Mouse (Mus musculus) common myeloid progenitor, adult 5-6 weeks (primary cell): ENCODE measurements at regions not wholly inside any gene's neighbourhood (a gene's known extent, or its start where the extent isn't known, plus 50 kb on each side); places are given as distances from the start of the nearest gene placed in this dataset.

Experiments used
- ATAC-seq: replicated peaks from 2 replicates; pipeline ENCODE4 v1.8.0; 2016; ENCODE audit warnings: low read depth, mild to moderate bottlenecking, moderate TSS enrichment, inconsistent platforms; ENCODE audit not compliant: poor library complexity, severe bottlenecking

DNA sequence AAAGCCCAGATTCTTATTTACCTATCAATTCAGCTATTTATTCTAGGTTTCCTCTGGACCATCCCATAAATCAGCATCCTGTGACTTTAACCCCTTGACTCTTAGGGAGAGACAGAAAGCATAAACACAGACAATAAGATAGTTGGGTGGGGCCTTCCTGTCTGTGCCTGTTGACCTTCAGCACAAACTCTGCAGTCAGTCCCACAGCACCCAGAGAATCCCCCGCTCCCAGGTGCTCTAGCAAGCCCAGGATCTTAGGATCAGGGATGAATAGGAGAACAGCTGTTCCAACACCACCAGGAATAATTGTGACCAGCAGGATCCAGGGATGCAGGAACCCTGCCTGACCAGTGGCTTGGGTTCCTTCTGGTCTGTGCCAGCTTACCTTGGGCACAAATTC is 107.8 kb downstream of the Basp1 start:
- ATAC-seq = no peak

DNA sequence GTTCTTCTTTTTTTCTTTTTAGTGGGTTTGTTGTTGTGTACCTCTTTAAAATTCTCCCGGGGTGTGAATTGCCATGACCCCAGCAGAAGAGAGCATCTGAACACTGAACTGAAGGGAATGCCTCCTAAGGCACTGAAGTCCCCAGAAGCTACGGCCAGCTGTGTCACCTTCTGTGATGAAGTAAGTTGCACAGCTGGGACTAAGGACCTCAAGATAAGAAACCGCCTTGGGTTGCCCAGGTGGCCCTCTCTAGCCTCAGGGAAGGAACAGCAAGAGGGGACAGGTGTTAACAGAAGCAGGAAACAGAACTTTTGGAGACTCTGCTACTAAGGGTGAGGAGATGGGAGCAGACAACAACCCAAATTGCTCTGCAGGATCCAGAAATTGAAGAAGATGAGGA is 110.2 kb downstream of the Basp1 start:
- ATAC-seq = peak; percentile 37; the same call in 1 of the 2 replicates

DNA sequence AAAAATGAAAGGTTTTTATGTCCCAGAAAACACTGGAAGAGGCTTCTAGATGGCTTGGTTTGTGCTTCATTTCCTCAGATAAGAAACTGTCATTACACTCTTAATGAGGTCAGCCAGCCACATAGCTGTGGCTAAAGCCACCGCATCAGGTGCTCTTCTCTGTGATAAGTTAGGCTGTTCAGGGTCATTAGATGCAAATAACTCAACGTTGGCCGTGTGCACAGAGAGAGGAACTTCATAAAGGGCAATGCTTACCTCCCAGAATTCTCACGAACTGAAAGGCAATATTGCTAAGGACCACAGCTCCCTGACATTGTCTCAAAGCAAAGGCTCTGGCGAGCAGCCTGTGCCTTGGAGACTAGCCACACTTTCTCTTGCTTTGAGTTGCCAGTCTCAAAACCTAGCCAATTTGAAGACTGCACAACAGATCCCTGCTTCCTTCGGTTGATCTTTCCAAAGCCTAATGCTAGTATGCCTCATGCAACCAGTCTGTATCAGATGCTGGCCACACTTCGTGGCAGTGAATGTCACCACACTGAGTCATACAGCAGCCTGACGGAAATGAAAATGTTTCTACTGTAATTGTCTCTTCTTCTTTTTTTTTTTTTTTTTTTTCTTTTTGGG is 110.8 kb downstream of the Basp1 start:
- peak; percentile 72 for ATAC-seq

DNA sequence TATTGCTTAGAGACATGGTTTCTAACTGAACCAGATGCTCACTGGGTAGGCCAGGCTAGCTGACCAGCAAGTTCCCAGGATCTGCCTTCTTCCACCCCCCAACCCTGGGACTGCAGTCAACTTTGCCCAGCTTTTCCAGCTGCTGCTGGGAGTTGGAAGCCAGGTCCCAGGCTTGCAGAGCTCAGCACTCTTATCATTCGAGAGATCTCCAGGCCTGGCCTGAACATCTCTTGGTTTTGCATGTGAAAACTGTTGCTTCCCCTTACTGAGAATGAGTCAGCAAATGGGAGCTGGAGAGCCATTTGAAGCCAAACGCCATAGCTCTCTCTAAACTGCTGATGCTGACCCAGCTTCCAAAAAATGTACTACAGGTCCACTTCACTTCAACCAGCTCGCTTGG is 111.8 kb downstream of the Basp1 start:
- ATAC-seq = peak; percentile 74

DNA sequence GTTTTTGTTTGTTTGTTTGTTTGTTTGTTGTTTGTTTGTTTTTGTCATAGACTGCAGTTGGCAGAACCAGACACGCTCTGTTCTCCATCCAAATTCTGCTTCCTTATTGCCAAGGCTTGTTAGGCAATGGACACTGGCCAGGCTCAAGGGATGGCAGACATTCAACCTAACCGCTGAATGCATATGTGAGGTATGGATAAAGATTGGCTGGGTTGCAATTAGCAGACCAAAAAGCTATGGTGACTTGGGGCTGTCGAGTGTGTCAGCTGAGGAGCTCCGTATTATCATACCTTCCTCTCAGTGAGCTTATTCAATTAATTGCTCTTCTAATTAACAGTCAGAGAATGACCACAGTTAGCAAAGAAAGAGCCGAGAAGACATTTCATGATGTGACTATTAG is 116.3 kb downstream of the Basp1 start:
- ATAC-seq = no peak

DNA sequence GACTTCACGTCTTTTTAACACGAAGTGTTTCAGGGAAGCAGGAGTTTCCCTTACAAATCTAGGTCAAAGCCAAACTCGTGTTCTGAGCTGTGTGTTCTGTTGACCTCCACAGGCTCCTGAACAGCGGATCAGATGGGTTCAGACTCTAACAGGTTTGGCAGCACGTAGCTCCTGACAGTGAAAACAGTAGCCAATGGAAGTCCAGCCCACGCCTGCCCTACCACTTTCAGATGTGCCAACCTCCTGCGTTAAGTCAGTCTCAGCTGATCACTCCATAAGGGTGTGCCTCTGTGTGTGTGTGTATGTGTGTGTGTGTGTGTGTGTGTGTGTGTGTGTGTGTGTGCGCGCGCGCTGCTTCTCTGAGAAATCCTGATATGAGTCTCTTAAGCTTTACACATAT is 116.8 kb downstream of the Basp1 start:
- ATAC-seq = no peak

DNA sequence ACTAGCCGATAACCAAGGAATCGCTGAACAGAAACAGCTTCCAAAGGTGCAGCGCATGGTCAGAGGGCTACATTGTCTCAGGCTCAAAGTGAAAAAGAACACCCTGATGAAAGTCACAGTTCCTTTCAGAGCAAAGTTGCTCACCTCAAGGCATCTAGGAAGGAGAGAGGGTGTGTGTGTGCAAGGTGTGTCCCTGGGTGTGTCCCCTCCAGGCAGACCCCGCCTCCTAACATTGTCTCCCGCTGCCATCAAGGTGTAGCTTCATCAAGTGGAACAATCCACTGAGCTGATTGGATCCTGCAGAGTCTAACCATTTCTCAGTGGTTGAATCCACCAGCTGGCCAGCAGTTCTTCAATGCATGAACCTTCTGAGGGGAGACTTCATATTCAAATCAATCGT is 117.8 kb downstream of the Basp1 start:
- no peak for ATAC-seq

DNA sequence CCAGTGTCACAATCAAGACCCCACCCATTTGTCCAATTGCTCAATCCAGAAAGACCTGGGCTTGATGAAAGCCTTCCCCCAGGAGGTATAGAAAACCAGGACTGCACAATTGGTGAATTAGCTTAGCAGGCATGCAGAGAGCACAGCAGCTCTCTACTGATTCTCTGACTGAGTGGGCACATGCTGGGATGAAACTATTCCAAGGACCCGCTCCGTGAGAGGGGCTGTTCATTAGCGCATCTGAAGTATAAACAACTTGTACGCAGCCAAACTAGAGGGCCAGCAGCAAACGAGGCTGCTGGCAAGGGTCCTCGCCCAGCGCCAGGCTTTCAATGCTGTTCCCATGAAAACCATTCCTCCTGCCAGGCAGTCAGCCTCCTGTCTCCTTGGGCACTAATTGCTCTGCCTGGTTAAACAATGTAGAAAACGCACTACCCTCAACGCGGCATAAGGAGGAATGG is 122.3 kb downstream of the Basp1 start:
- no peak for ATAC-seq

DNA sequence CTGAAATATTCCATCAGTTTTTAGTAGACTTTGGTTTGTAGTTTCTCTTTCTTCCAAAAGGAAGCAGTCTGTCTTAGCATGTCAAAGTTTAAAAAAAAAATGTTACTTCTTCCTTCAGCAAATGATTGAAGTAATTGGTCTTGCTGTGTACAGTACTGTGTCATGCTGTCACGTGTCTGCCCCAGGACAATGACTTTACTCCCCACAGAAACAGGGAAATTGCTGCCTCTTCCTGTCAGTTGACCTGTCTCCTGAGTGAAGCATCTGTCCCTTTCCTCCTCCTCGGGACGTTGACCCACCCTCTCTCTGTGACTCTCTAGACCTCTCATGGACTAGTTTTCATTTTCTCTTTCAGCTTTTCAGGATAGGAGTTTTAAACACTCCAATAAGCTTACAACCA is 125.7 kb downstream of the Basp1 start:
- peak; percentile 89 for ATAC-seq

DNA sequence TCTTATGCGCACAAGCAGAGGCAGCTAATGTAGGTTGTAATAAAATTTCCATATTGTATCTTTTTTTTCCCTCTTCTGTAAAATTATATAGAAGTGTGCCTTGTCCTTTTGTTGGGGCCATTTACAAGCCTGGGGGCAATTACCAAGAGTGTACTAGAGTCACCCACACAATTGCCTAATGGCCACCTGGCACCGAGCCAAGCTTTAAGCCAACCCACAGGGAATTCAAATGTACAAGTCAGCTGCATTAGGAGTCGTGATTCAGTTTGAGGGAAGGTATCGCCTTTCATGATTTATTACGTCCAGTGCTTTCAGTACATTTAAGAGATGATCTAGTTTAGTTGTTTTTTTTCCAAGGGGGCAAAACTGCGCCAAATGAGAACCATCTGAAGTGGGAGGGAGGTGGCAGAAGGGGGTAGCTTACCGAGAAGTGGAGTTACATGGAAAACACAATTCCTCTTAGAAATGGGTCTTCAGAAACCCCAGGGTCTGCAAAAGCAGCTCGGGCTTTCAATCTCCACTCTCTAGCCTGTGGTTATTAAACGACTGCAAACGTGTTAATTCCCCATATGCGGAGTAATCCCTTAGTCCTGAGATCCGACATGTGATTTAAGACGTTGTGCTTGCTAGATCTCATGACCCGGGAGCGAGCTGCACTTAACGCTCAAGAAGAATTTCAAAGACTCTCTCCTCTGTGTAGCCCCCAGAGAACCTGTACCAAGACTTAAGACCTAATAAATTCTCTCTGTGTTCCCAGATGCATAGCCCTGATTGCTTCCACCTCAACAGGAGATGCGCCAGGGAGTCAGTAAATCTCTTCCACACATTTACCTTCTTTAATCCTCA is 129.0 kb downstream of the Basp1 start:
- no peak for ATAC-seq

DNA sequence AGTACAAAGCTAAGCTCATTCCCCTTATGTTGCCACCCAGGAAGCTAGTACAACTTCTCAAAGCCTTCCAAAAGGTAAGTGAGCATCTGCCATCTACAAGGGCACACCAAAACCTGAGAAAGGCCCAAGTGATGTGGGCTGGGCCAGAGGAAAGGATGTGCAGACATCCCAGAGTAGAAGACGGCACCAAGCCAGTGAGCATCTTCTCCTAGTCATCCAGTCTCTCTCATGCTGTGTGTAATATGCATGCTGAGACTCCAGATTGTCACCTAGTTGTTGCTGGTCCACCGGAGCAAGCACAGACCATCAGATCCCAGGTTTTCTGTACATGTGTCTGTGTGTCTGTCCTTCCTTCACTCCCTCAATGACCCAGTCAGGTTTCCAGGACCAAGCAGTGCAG is 129.9 kb downstream of the Basp1 start:
- ATAC-seq = no peak

DNA sequence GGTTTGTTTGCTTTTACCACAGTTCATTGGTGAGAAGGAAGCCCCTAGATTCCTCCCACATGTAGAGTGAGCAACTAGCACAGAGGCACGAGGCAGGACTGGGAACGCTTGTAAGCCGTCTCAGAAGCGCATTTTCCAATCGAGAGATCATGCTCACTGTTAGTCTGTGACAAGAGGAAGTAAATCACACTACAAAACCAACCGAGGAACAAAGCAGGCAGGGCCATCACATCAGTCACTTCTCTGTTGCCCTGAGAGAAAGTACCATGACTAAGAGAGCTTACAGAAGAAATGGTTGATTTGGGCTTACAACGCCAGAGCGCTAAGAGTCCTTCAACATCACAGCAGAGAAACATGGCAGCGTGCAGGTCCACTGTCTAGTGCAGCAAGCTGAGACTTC is 131.2 kb downstream of the Basp1 start:
- peak; percentile 85 for ATAC-seq

DNA sequence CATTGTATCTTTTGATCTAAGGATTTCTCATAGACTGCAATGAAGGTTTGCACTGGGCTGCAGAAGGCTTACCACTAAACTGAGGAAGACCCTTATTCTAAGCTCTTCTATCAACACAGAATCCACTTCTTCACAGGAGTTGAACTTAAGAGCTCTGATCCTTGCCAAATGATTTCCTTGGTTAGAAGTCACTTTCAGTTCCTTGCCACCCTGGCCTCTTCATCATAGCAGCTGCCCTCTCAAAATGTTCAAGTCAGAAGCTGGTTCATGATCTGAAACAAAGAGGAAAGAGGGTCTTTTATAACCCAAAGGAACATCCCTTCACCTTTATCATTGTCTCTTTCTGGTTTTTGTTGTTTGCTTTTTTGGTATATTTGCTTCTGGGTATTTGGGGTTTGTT is 131.6 kb downstream of the Basp1 start:
- ATAC-seq = peak; percentile 42; the same call in 1 of the 2 replicates

DNA sequence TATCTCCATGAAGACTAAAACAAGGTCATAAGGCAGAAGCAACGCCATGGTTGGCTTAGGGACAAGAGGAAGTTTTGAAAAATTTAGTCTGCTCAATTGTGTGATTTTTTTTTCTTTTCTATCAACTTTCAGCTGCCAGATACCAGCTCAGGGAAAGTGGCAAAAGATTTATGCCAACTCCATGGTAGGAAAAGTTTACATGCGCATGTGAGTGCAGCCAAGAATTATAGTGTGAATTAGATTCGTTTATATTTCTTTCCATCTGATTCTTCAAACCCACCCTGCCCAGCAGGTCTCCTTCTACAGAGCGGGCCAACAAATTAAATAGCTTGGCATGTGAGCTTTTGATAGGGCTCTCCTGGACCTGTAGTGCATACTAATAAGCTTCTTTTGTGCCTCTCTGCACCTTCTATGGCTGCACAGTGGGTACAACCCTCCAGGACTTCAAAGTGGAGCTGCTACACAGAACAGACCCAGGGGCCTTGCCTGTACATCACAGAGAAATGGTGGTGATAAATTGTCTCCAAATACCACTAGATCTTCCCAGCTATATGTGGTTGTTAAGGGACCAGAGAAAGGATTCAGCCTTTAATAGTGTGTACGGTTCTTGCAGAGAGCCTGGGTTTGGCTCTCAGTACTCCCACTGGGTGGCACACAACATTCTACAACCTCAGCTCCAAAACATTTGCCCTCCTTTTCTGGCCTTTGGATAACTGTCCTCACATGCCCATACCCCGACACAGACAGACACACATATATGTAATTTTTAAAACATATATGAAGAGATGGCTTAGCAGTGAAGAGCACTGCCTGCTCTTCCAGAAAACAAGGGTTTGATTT is 135.0 kb downstream of the Basp1 start:
- no peak for ATAC-seq

DNA sequence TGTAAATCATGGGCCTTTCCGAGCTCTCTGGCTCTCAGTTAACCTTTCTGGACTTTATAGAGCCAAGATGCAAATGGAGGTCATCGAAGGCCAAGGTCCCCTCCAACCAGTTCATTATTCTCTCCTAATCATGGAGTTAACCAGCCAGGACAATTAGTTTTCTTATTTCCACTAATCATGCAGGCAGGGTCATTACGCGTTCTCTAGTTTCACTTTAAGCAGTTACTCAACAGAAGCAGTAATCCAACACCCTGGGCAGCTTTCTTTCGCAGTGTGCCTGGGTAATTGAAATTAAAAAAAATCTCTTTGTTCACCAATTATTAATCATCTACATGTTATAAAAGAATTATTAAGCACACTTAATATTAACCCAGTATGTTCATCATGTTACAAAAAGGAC is 137.3 kb downstream of the Basp1 start:
- no peak for ATAC-seq

DNA sequence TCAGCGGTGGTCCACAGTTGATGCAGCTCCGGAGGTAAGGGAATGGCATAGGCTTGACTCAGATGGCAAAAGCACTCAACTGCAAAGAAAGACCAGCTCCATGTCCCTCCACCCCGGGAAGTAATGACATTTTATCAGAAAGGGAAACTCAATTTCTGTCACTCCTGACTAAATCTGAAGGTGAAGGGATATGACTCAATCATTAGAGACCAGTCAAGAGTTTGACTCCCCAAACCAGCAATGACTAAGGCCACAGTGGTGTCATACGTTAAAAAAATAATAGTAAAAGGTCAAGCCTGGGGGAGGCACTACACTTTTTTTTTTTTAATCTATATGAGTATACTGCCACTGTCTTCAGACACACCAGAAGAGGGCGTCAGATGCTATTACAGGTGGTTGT is 141.7 kb downstream of the Basp1 start:
- no peak for ATAC-seq

DNA sequence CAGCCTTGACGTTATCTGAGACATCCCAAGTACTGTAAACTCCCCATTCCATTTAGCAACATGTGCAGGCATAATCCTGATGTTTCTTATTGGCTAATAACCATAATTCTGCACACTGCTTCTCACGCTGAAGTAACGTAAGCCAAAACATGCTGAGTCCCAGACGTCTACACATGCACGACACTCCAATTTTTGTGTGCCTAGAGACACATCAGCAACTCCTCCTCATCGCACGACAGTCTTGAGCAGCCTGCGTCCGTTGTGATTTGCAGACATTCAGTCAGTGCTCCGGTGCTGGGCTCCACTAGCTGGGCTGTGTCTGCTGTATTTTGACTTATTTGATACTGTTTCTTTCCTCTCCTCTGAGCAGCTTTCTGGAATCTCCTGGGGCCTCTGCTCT is 143.2 kb downstream of the Basp1 start:
- no peak for ATAC-seq

DNA sequence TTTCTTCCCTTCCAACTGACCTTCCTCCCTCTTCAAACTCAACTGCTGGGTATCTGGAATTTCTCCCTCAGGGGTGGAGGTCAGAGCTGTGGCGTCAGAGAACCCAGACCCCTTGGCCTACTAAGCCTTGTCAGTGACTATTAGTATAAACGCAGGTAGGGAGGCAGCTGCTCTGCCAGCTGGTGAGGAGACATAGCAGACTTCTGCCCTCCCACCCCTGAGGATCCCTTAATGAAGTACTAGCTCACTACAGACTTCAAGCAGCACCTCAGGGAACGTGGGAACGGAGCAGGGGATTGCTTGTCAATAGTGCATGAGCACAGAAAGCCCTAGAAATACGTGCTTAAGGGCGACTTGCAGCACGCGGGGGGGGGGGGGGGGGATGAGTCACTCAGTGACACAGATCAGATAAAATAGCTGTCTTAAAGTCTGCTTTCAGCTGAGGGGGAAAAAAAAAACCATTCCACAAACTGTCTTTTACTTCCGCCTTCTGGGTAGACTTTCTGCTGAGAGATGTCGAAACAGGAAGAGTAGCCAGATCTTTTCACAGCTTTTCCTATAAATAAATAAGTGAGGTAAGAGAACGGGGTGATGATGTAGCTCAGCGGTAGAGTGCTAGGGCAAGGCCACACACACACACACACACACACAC is 144.1 kb downstream of the Basp1 start:
- peak; percentile 96 for ATAC-seq

DNA sequence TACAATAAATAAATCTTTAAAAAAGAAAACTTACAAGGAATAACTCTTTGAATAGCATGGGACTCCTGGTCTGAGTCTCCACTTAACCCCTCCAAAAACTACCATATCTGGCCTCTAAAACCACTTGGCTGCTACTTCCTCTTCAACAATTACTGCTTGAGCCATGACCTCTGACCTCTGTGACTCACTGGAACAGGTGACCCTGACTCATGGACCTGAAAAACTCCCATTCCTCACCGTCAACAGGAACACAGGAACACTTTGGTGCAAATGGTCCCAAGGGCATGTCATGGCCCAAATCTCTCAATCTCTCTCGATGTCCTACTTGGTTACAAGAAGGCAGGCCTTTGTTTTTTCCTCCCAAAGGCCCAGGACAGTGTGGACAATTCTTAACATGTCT is 145.1 kb downstream of the Basp1 start:
- ATAC-seq = no peak

DNA sequence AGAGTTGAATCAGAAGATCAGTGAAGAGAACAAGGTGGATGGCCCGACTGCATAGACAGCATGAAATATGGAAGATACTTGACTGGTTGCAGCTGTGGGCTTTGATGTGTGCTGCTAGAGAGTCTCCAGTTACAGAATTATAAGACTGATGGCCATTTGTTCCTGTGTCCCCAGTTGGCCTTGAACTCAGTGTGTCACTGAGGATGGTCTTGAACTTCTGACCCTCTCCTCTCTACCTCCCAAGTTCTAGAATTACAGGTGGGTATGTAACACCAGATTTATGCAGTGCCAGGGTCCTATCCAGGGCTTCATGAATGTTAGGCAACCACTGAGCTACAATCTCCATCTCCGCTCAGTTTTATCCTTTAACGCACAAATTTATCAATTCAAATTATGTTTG is 146.1 kb downstream of the Basp1 start:
- no peak for ATAC-seq
